Mouse (Mus musculus) heart, adult 2 months (tissue): ENCODE measurements around the gene Als2cl.

Experiments
- CTCF ChIP-seq: fragments of 200-600 bp; IDR thresholded peaks from 2 replicates; pipeline ENCODE4 v1.8.1; 2022; ENCODE audit warnings: antibody characterized with exemption, mild to moderate bottlenecking, moderate library complexity
- EP300 ChIP-seq: fragments of 200-500 bp; IDR thresholded peaks from 2 replicates; pipeline ENCODE4 v1.6.1; 2011; ENCODE audit warnings: low read depth, low read length, control low read depth; ENCODE audit not compliant: insufficient read depth
- POLR2A ChIP-seq: fragments of 200-500 bp; IDR thresholded peaks from 2 replicates; pipeline ENCODE4 v1.6.1; 2011; ENCODE audit warnings: mild to moderate bottlenecking, low read depth, low read length, control low read depth; ENCODE audit not compliant: insufficient read depth

- TF ChIP-seq POLR2A (no peak), EP300 (no peak), CTCF (no peak)
These were observed 51.9 kb downstream of the Als2cl start for GRCm38 (mm10) chr9:110931573-110931972.
